Mouse (Mus musculus) brown adipose tissue, adult 24 weeks (tissue): ENCODE results near the gene Nck2. TPM values are rescaled to one million over a fixed set of nuclear protein-coding genes. Genes with fewer than 3 reads are reported as not detected.

Experiments used
- H3K27ac ChIP-seq: fragments of 200-500 bp; replicated peaks from 2 replicates; pipeline ENCODE4 v1.5.1; 2012; ENCODE audit warnings: low read depth, mild to moderate bottlenecking, low read length
- H3K4me1 ChIP-seq: fragments of 200-500 bp; 2 replicates; pipeline ENCODE4 v1.6.1; 2012; ENCODE audit warnings: low read length, mixed read lengths; ENCODE audit not compliant: control insufficient read depth, insufficient read depth, insufficient read length
- H3K4me3 ChIP-seq: fragments of 200-500 bp; 2 replicates; pipeline ENCODE4 v1.5.1; 2012; ENCODE audit warnings: low read depth, mild to moderate bottlenecking, low read length, moderate library complexity; ENCODE audit not compliant: insufficient read depth
- polyA plus RNA-seq: library from polyadenylated mRNA; stranded (reverse); fragments of >200 nt; gene quantifications from 2 replicates; pipeline ENCODE4 v1.2.4, GENCODE M21; 2012; ENCODE audit not compliant: missing spikeins, insufficient read depth, insufficient read length

The Nck2 gene
- polyA plus RNA-seq, 1 experiment = 4.7 TPM

GRCm38 (mm10) chr1:43497951-43498350, 53.6 kb downstream of the Nck2 start:
- H3K27ac ChIP-seq = no peak overlapping the region

GRCm38 (mm10) chr1:43500121-43500520, 55.7 kb downstream of the Nck2 start:
- no peak overlapping the region for H3K4me3 ChIP-seq
- peaks cover 26% of the 10 kb centered on the region; the same call in 1 of the 2 replicates for H3K4me1 ChIP-seq
- H3K27ac ChIP-seq = no peak overlapping the region

More at GRCm38 (mm10) chr1:43497951-43498350, 53.6 kb downstream of the Nck2 start:
- peaks cover 21% of the 10 kb centered on the region for H3K4me1 ChIP-seq
- H3K4me3 ChIP-seq = no peak overlapping the region

GRCm38 (mm10) chr1:43501143-43501919, 57.0 kb downstream of the Nck2 start:
- Histone ChIP-seq H3K27ac (no peak overlapping the region), H3K4me3 (no peak overlapping the region), H3K4me1 (peaks cover 23% of the 10 kb centered on the region; the same call in 1 of the 2 replicates)

- Histone ChIP-seq H3K4me1 (peaks cover 18% of the 10 kb centered on the region; the same call in 1 of the 2 replicates), H3K4me3 (no peak overlapping the region), H3K27ac (no peak overlapping the region)
These were observed 57.8 kb downstream of the Nck2 start for GRCm38 (mm10) chr1:43501920-43502791.

GRCm38 (mm10) chr1:43502792-43503146, 58.4 kb downstream of the Nck2 start:
- Histone ChIP-seq H3K4me3 (no peak overlapping the region), H3K27ac (no peak overlapping the region), H3K4me1 (peaks cover 18% of the 10 kb centered on the region; the same call in 1 of the 2 replicates)

GRCm38 (mm10) chr1:43503261-43503660, 58.9 kb downstream of the Nck2 start:
- Histone ChIP-seq H3K4me1 (peaks cover 16% of the 10 kb centered on the region; the same call in 1 of the 2 replicates), H3K4me3 (no peak overlapping the region), H3K27ac (no peak overlapping the region)

GRCm38 (mm10) chr1:43503676-43504075, 59.3 kb downstream of the Nck2 start:
- Histone ChIP-seq H3K4me1 (peaks cover 16% of the 10 kb centered on the region; the same call in 1 of the 2 replicates), H3K4me3 (no peak overlapping the region), H3K27ac (no peak overlapping the region)

GRCm38 (mm10) chr1:43504235-43504634, 59.9 kb downstream of the Nck2 start:
- Histone ChIP-seq H3K4me1 (peaks cover 20% of the 10 kb centered on the region; the same call in 1 of the 2 replicates), H3K4me3 (no peak overlapping the region), H3K27ac (no peak overlapping the region)

- Histone ChIP-seq H3K27ac (no peak overlapping the region), H3K4me3 (no peak overlapping the region), H3K4me1 (peaks cover 18% of the 10 kb centered on the region; the same call in 1 of the 2 replicates)
These were observed 62.3 kb downstream of the Nck2 start for GRCm38 (mm10) chr1:43506638-43507037.

- no peak overlapping the region for H3K4me3 ChIP-seq
- peaks cover 11% of the 10 kb centered on the region; the same call in 1 of the 2 replicates for H3K4me1 ChIP-seq
- H3K27ac ChIP-seq = no peak overlapping the region
These were observed 63.4 kb downstream of the Nck2 start for GRCm38 (mm10) chr1:43507809-43508208.

GRCm38 (mm10) chr1:43511256-43511655, 66.9 kb downstream of the Nck2 start:
- H3K27ac ChIP-seq = no peak overlapping the region
- H3K4me1 ChIP-seq = peaks cover 4% of the 10 kb centered on the region; the same call in 1 of the 2 replicates
- no peak overlapping the region for H3K4me3 ChIP-seq

GRCm38 (mm10) chr1:43511667-43512066, 67.3 kb downstream of the Nck2 start:
- Histone ChIP-seq H3K27ac (no peak overlapping the region), H3K4me1 (peaks cover 4% of the 10 kb centered on the region; the same call in 1 of the 2 replicates), H3K4me3 (no peak overlapping the region)

- peaks cover 9% of the 10 kb centered on the region for H3K4me1 ChIP-seq
These were observed 73.0 kb downstream of the Nck2 start for GRCm38 (mm10) chr1:43517405-43517804.

GRCm38 (mm10) chr1:43520216-43520988, 76.0 kb downstream of the Nck2 start:
- Histone ChIP-seq H3K27ac (no peak overlapping the region), H3K4me1 (peaks cover 11% of the 10 kb centered on the region), H3K4me3 (no peak overlapping the region)

More at GRCm38 (mm10) chr1:43517405-43517804, 73.0 kb downstream of the Nck2 start:
- no peak overlapping the region for H3K4me3 ChIP-seq
- H3K27ac ChIP-seq = no peak overlapping the region
